Mouse (Mus musculus) activated CD4-positive, CD25-positive, alpha-beta regulatory T cell, adult 4 months (primary cell): ENCODE data around the gene Fstl1. TPM values are rescaled to one million over a fixed set of nuclear protein-coding genes. Genes with fewer than 3 reads are reported as not detected.

Experiments used
- ATAC-seq: one replicate; pipeline ENCODE4 v1.8.0; 2017
- polyA plus RNA-seq, 2 experiments: library from polyadenylated mRNA; unstranded; fragments of 100-300 nt; shearing (Covaris generic); gene quantifications; one replicate each; pipeline ENCODE4 v1.2.1; 2017

Fstl1 gene
- under 1 TPM in 1 of 2 experiments, not detected in 1; 0.62 TPM for polyA plus RNA-seq

GRCm38 (mm10) chr16:37776860-37777651 is at the start of gene Fstl1:
Fstl1 (plus strand) TSS chr16:37776873.
- ATAC-seq = no peak

- no peak for ATAC-seq
These were observed 48.0 kb upstream of the Fstl1 start for GRCm38 (mm10) chr16:37728674-37729073.

GRCm38 (mm10) chr16:37729381-37730150 is 47.1 kb upstream of the Fstl1 start:
- no peak for ATAC-seq

DNA sequence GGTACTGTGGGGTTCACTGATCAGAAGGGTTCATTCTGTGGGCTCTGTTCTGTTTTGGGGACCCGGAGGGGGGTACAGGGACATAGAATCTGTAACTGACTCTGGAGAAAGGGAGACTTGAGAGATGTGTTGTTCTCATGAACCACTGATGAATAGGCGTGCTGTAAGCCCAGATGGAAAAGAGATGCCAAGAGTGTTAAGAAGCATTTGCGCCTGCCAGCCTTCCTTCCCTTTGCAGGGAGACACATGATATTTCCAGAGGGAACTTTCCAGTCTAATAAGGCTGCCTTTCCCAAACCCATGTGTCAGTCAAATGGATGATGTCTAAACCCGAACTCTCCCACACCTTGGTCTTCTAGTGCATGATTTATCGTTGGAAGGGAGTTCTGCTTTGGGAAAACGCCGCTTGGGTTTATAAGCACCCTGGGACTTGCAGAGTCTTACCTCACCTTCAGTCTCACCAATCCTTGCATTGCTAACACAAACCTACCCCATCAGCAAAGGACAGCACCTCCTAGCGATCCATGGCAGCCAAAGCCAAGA is 46.3 kb upstream of the Fstl1 start:
- ATAC-seq = no peak

DNA sequence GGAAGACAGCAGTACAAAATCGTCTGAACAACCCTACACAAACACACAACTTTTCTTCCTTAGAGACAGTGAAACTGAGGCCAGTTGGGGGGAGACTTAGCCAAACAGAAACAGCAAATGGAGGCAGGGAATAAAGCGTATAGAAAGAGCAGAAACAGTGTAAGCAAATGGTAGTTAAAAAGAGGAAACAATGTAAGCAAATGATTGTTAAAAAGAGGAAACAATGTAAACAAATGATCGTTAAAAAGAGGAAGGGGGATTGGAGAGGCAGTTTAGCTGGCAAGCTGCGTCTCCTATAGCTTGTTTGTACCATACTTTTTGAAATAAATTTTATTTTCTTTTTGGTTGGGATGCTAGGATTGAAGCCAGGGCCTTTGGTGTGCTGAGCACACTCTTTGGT is 45.2 kb upstream of the Fstl1 start:
- ATAC-seq = no peak

DNA sequence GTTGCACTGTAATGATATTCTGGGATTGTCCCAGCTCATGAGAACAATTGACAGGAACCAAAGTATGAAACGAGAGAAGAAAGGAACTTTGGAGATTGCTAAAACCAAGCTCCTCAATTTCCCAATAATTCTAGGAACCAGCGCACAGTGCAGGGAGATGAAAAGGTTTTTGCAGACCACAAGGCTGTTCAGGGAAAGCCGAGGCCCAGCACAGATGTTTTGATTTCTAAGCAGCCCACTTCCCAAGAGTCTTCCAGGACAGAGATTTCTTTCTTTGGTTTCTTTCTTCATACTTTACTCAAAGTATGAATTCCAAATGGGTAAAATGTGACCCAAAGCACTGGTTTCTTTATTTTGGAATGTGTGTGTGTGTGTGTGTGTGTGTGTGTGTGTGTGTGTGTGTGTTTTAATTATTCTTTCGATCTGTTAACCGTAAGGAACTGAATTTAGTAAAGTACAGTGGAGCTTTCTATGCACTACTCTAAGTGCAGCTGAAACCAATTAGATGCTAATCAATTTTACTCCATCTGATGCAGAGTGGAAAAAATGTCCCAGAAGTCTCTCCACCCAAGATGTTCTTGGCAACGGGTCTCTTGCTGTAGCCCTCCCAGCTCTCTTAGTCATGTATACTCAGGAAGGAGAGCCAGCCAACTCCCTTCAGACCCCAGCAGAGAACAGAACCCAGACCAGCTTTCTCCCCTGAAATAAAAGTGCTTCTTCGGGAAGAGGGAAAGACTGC is 44.5 kb upstream of the Fstl1 start:
- ATAC-seq = no peak

DNA sequence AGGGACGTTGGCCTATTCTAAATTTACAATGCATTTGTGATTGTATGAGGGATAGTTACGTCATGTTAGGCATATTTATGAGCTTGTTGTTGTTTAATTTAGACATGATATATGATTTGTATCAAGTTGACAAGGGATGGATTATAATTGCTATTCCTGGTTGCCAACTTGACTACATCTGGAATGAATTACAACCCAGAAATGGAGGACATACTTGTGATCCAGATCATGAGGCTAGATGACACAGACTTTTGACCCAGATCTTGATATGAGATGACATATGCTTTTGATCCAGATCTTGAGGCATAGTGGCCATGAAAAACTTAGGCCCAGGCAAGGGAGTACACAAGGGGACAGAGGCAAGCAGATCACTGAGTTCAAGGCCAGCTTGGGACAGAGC is 36.6 kb upstream of the Fstl1 start:
- no peak for ATAC-seq

DNA sequence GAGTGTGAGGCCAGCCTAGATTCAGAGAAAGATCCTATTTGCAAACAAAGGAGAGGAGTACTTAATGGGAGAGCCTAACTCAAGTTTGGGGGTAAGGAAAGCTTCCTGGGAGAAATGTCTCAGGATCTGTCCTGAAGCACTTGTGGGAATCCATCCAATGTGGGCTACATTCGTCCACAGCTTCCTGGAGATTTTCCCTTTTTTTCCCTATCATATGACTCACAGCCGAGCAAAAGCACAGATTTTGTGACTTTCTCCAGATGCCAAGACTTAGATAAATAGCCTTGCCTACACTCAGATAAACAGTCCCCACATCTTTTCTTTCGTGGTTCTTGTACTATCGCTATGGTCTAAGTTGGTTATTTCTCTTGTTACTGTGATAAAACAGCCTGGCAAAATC is 34.4 kb upstream of the Fstl1 start:
- no peak for ATAC-seq

DNA sequence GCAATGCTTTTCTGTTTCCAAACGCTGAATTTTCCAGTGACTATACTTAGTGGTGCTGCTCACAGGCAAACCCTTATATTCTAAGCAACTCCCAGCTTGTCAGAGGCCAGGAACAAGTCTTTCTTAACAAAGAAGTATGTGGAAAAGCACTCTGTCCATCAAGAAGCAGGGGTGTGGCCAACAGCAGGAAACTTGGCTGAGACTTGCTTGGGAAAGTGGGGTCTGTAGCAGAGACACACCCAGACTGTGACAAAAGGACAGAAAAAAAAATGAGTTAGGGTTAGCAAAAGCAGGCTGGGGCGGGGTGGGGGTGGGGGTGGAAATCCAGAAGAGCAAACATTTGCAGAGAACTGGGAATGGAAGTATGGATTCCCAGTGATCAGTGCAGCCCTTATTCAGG is 23.8 kb upstream of the Fstl1 start:
- no peak for ATAC-seq

GRCm38 (mm10) chr16:37753809-37754208 is 22.9 kb upstream of the Fstl1 start:
- no peak for ATAC-seq

DNA sequence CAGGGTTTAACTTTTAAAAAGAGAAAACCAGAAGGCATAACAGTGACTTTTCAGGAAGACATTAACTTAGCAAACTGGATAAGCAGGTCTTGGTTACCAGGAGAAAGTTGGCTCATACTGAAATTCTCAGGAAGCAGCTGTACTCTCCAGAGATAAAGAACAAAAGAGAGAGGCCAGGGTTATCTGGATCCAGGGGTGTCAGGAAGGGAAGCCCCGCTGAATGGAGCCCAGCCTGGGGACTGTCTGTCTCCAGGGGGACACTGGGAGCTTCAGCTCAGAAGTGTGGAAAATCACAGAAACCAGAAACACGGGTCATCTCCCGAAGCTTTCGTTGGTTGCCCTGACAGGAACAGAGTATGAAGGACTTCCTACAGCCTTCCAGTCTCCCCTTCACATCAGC is 22.2 kb upstream of the Fstl1 start:
- ATAC-seq = no peak

GRCm38 (mm10) chr16:37757223-37757622 is 19.4 kb upstream of the Fstl1 start:
- ATAC-seq = no peak

DNA sequence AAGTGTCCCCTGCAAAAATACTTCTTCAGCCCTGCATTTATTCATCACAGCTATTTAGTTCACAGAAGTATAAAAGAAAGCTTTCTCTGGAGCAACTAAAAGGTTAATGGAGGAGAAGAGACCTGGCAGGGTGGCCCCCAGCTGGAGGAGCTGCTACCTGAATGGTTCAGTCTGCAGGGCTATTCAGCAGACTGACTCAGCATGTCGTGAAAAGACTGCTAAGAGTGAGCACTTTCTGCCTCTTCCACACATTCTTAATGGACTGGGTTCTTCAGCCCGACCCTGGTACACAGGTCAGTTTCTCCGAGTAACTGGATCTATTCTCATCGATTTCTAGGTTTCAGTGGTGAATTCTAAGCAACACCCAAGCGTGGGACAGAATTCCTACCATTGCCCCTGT is 12.9 kb upstream of the Fstl1 start:
- ATAC-seq = no peak

- no peak for ATAC-seq
These were observed 360 bp upstream of the Fstl1 start for GRCm38 (mm10) chr16:37776166-37776859.

GRCm38 (mm10) chr16:37777796-37778475 is 1.3 kb downstream of the Fstl1 start:
- ATAC-seq = no peak

GRCm38 (mm10) chr16:37778529-37778928 is 1.9 kb downstream of the Fstl1 start:
- no peak for ATAC-seq

GRCm38 (mm10) chr16:37779651-37780280 is 3.1 kb downstream of the Fstl1 start:
- no peak for ATAC-seq

DNA sequence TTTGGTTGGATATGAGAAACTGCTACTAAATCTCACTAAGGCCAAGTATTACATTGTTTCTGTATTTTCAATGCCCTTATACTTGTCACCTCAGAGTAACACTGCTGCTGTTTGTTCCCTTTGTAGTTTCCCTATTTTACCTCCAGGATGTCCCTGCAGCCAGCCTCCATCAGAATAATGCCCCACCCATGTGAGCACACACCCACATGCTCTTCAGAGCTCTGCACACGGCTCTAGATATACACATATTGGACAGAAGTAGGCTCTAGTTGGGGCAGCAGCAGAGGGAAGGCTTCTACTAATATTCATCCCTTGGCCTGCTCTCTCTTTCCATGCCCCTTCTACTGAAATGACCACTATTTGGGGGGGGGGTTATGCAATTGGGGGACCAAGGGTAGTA is 3.7 kb downstream of the Fstl1 start:
- no peak for ATAC-seq

DNA sequence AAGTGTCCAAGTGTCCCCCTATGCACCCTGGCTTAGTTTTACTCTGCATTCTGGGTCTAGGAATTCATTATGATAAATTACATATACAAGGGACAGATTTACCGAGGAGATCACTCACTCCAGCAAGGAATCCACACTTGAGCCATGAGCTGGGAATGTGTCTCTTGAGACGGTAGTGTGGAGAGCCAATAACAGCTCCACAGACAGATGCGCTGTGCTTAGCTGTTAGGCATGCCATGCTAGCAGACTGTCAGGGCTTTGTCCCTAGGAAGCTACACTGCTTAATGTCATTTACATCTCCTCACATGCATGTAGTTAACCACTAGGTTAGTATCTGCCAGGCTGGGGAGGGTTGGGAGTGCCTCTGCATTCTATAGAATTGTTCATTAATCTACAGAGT is 4.2 kb downstream of the Fstl1 start:
- ATAC-seq = no peak

DNA sequence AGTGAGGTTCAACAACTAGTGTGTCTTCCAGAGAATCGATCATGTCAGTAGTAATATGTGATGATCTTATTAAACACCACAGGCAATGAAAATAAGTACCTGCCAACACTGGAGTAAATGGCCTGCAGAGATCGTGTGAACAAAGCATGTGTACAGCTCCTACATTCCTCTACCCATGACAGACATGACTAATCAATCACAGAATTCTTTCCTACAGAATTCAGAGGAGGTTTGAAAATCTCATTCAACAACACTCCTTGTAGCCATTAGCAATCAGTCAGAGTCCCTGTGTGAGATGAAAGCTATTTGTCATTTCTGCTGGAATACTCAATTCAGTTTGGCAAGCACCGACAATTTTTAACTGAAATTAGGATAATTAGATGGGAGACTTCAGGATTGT is 7.9 kb downstream of the Fstl1 start:
- ATAC-seq = no peak

GRCm38 (mm10) chr16:37787558-37788194 is 11.0 kb downstream of the Fstl1 start:
- ATAC-seq = no peak
